Mouse (Mus musculus) heart, adult 2 months (tissue): Measurements from ENCODE around the gene Cdc42ep4.

Experiments
- CTCF ChIP-seq: fragments of 200-600 bp; IDR thresholded peaks from 2 replicates; pipeline ENCODE4 v1.8.1; 2022; ENCODE audit warnings: antibody characterized with exemption, mild to moderate bottlenecking, moderate library complexity
- EP300 ChIP-seq: fragments of 200-500 bp; IDR thresholded peaks from 2 replicates; pipeline ENCODE4 v1.6.1; 2011; ENCODE audit warnings: low read depth, low read length, control low read depth; ENCODE audit not compliant: insufficient read depth
- POLR2A ChIP-seq: fragments of 200-500 bp; IDR thresholded peaks from 2 replicates; pipeline ENCODE4 v1.6.1; 2011; ENCODE audit warnings: mild to moderate bottlenecking, low read depth, low read length, control low read depth; ENCODE audit not compliant: insufficient read depth

GRCm38 (mm10) chr11:113791357-113792215, 39.9 kb upstream of the Cdc42ep4 start:
- no peak for TF ChIP-seq CTCF
- TF ChIP-seq EP300, result no peak
- TF ChIP-seq POLR2A, result no peak
